Mouse (Mus musculus) midbrain, embryonic 14.5 days (tissue): ENCODE data around the gene Commd7. TPM values are rescaled to one million over a fixed set of nuclear protein-coding genes. Genes with fewer than 3 reads are reported as not detected.

Source experiments
- ATAC-seq: fragments of 200-750 bp; cut with Nextera tagmentation; 2 replicates; pipeline ENCODE4 v1.8.0; 2017; ENCODE audit warnings: moderate number of reproducible peaks, moderate library complexity; ENCODE audit not compliant: low FRiP score, low TSS enrichment
- DNase-seq: peaks from one replicate; pipeline ENCODE4 v3.0.0-alpha.2; 2015
- H3K27ac ChIP-seq: fragments of 300-500 bp; sonication (generic); replicated peaks from 2 replicates; pipeline ENCODE4 v1.5.1; 2014; ENCODE audit warnings: mild to moderate bottlenecking, low read depth, low read length, moderate library complexity
- H3K27me3 ChIP-seq: fragments of 300-500 bp; sonication (generic); 2 replicates; pipeline ENCODE4 v1.6.1; 2014; ENCODE audit warnings: low read length, control low read depth, mixed read lengths; ENCODE audit not compliant: control insufficient read depth, insufficient read depth
- H3K36me3 ChIP-seq: fragments of 300-500 bp; sonication (generic); 2 replicates; pipeline ENCODE4 v1.6.1; 2014; ENCODE audit warnings: low read length, control low read depth; ENCODE audit not compliant: control insufficient read depth, insufficient read depth
- H3K4me1 ChIP-seq: fragments of 300-500 bp; sonication (generic); 2 replicates; pipeline ENCODE4 v1.6.1; 2014; ENCODE audit warnings: mild to moderate bottlenecking, antibody characterized with exemption, low read length, control low read depth; ENCODE audit not compliant: control insufficient read depth, insufficient read depth
- H3K4me2 ChIP-seq: fragments of 300-500 bp; sonication (generic); 2 replicates; pipeline ENCODE4 v1.6.1; 2014; ENCODE audit warnings: mild to moderate bottlenecking, low read length, moderate library complexity
- H3K4me3 ChIP-seq: fragments of 300-500 bp; sonication (generic); replicated peaks from 2 replicates; pipeline ENCODE4 v1.5.1; 2014; ENCODE audit warnings: low read depth, low read length
- H3K9ac ChIP-seq: fragments of 300-500 bp; sonication (generic); replicated peaks from 2 replicates; pipeline ENCODE4 v1.6.1; 2014; ENCODE audit warnings: mild to moderate bottlenecking, low read length, moderate library complexity
- H3K9me3 ChIP-seq: fragments of 300-500 bp; sonication (generic); 2 replicates; pipeline ENCODE4 v1.6.1; 2016; ENCODE audit warnings: low read length, control low read depth, mixed read lengths; ENCODE audit not compliant: control insufficient read depth
- WGBS: fragments of 180-500 bp; shearing (Covaris S2); extraction: QIAGEN DNeasy Blood & Tissue Kit; methylation state at CpG from one replicate; pipeline ENCODE4 v1.1.7; 2014; 5-methylcytosine and 5-hydroxymethylcytosine counted together
- polyA plus RNA-seq: library from polyadenylated mRNA; unstranded; fragments of >200 nt; fragmentation: Nextera tagmentation; extraction: Ambion mirVana; gene quantifications from 2 replicates; pipeline ENCODE4 v1.2.1, GENCODE M21; 2014

Gene Commd7
- polyA plus RNA-seq, 1 experiment from 2014 or later, result 76.0 TPM

DNA sequence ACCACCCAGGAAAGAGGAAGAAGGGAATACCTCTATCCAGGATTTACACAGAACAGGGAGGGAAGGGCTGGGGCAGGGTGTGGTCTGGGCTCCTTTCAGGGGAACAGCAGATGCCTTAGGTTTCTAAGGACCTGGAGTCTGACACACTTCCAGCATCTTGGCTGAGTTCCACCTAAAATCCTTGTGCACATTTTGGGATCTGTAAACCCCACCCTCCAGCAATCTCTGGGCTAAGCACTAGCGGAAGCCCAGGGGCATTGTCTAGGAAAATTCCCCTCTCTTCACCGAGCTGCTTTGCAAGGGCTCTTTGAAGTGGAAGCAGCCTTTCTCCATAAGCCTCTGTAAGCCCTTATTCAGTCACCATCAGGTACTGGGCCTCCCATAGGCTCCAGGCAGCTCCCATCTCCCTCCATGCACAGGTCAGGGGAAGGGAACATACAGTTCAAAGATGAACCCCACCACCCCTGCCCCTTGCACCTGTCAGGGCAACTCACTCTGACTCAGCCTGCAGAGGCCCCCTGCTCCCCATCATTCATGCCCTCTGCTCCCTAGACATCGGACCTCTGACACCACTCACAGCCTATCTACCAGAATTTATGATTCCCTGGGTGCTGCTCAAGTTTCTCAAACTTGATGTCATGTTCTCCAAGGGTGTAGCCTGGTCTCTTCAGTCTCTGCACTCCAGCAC is 19.8 kb downstream of the Commd7 start:
- no peak overlapping the region for H3K9ac ChIP-seq
- peaks cover 4% of the 10 kb centered on the region for H3K36me3 ChIP-seq
- peaks cover 18% of the 10 kb centered on the region for H3K4me1 ChIP-seq
- DNase-seq (peak; percentile 51), ATAC-seq (no peak)
- no peak overlapping the region for H3K4me3 ChIP-seq
- H3K27me3 ChIP-seq, result no peaks in the 10 kb centered on the region
- H3K27ac ChIP-seq, result no peak overlapping the region
- 39% methylated on average over 3 of the region's 3 CpGs for WGBS
- no peaks in the 10 kb centered on the region for H3K9me3 ChIP-seq
- no peak overlapping the region for H3K4me2 ChIP-seq

DNA sequence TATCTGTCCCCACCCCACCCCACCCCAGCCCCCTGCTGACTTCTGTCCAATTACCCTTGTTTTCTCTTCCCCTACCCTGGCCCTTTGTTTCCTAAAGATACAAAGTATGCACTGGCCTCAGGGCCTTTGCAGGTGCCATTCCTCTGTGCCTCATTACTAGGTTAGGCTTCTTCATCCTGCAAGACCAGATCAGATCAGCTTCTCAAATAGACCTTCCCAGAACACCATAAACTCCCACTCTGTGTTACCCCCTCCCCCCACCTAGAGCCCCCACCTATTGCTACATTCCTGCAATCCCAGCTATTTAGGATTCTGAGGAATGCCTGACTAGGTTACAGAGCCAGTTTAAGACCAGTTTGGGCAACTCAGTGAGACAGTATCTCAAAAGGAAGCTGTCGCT is 20.8 kb downstream of the Commd7 start:
- Histone ChIP-seq H3K27ac (no peak overlapping the region), H3K4me1 (peaks cover 18% of the 10 kb centered on the region), H3K9me3 (no peaks in the 10 kb centered on the region), H3K4me2 (no peak overlapping the region), H3K36me3 (no peaks in the 10 kb centered on the region), H3K9ac (no peak overlapping the region), H3K4me3 (no peak overlapping the region), H3K27me3 (no peaks in the 10 kb centered on the region)
- 98% methylated on average over 1 of the region's 1 CpGs for WGBS
- DNase-seq (no peak), ATAC-seq (no peak)

DNA sequence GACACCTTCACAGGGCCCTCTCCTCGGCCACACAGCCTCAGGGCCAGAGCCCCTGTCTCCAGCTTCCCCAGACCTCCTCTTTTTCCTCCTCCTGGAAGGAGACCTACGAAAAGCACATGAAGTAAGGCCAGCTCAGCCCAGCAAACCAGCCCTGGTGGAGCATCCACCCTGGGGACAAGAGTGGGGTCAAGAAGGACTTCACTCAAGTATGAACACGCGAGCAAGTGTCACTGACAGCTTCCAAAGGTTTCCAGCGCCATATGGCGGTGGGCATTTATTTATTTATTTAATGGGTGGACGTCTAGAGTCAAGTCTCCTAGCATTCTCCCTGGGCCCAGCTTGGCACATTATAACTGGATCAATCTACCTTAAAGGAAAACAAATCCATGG is 21.3 kb downstream of the Commd7 start:
- Histone ChIP-seq H3K9ac (no peak overlapping the region; the same call in 1 of the 2 replicates), H3K4me2 (no peak overlapping the region), H3K27me3 (no peaks in the 10 kb centered on the region), H3K36me3 (no peaks in the 10 kb centered on the region), H3K4me1 (peaks cover 18% of the 10 kb centered on the region), H3K27ac (peak overlapping the region; percentile 82), H3K4me3 (no peak overlapping the region), H3K9me3 (no peaks in the 10 kb centered on the region)
- no peak for ATAC-seq
- WGBS, result 60% methylated on average over 7 of the region's 7 CpGs
- DNase-seq, result peak; percentile 31

DNA sequence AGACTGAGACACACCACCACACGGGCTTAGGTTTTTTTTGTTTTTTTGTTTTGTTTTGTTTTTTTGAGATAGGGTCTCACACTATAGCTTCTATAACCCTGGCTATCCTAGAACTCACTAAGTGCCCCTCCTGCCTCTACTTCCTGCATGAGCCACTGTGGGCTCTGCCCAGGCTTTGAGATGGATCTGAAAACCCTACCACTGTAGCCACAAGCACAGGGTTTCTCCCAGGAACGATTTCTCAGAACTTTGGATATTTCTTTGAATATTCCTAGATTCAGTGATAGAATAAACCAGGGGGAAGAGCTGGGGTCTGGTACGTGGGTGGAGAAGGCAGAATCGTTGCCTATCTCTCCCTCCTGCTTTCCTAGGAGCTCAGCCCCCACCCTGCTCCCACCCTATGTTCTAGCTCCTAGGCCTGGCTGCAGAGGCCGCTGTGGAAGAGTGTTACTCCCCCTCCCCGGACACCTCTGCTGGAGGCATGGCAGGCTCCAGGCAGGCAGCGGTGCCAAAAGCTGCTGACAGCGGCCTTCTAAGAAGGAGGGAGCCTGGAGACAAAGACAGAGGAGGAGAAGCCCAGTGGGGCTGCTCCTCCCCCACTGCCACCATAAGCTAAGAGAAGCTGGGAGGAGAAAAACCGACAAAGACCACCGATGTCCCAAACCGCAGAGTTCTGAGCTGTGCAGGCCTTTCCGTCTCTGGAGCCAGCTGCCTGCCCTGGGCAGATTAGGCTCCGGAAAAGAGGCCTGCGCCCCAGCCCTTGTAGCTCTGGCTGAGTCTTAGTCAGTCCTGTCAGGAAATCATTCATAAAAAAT is 21.9 kb downstream of the Commd7 start:
- no peak overlapping the region for H3K4me3 ChIP-seq
- no peaks in the 10 kb centered on the region for H3K9me3 ChIP-seq
- peak; percentile 69 for DNase-seq
- WGBS, result 14% methylated on average over 13 of the region's 14 CpGs
- H3K27me3 ChIP-seq, result no peaks in the 10 kb centered on the region
- H3K4me1 ChIP-seq, result peaks cover 18% of the 10 kb centered on the region
- no peak overlapping the region; the same call in 1 of the 2 replicates for H3K9ac ChIP-seq
- peak; percentile 61 for ATAC-seq
- H3K27ac ChIP-seq, result peak overlapping the region; percentile 82
- H3K36me3 ChIP-seq, result no peaks in the 10 kb centered on the region
- H3K4me2 ChIP-seq, result no peak overlapping the region

DNA sequence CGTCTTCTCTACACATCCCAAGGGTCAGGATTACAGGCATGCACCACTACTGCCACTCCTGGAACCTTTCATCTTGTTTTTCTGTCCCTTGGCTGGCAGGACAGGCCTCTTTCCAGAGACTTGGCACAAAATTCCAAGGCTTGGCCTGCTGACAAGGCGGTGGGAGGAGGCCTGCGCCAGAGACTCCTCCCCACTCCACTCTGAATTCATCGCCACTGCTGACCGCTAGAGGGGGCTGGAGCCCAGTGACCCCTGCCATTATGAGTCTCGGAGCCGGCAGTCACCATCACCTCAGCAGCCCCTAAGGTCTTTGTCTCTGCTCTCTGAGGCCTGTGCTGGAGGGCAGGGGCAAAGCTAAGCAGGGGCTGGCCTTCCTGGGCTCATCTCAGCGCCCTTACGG is 23.0 kb downstream of the Commd7 start:
- no peak overlapping the region for H3K9ac ChIP-seq
- no peak overlapping the region for H3K4me3 ChIP-seq
- ATAC-seq (peak; percentile 74; the same call in 1 of the 2 replicates), DNase-seq (peak; percentile 85)
- H3K27ac ChIP-seq, result peak overlapping the region; percentile 27
- WGBS, result 6% methylated on average over 9 of the region's 9 CpGs
- H3K36me3 ChIP-seq, result no peaks in the 10 kb centered on the region
- H3K4me2 ChIP-seq, result no peak overlapping the region
- no peaks in the 10 kb centered on the region for H3K27me3 ChIP-seq
- no peaks in the 10 kb centered on the region for H3K9me3 ChIP-seq
- peaks cover 18% of the 10 kb centered on the region for H3K4me1 ChIP-seq

DNA sequence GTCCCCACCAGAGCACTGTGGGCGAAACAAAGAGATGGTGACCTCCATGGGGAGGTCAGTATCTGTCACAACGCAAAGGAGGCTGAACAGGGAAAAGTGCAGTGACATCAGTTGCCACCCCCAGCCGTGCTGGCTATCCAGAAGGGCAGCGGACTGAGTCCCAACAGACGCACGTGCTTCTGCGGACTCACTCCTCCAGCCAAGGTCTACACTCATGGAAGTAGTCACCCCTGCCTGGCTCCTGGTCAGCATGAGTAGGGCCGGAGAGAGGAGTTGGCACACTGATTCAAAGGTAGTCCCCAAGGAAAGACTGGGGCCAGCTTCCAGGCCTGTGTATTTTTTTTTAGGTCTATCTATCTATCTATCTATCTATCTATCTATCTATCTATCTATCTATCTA is 23.5 kb downstream of the Commd7 start:
- WGBS, result 46% methylated on average over 8 of the region's 8 CpGs
- Histone ChIP-seq H3K36me3 (no peaks in the 10 kb centered on the region), H3K27me3 (no peaks in the 10 kb centered on the region), H3K9ac (no peak overlapping the region), H3K4me3 (no peak overlapping the region), H3K4me2 (no peak overlapping the region), H3K9me3 (no peaks in the 10 kb centered on the region), H3K4me1 (peaks cover 18% of the 10 kb centered on the region), H3K27ac (0 out of 2 replicates have a peak overlapping the region, but pooled peaks have one; percentile 27)
- DNase-seq, result no peak
- no peak for ATAC-seq

DNA sequence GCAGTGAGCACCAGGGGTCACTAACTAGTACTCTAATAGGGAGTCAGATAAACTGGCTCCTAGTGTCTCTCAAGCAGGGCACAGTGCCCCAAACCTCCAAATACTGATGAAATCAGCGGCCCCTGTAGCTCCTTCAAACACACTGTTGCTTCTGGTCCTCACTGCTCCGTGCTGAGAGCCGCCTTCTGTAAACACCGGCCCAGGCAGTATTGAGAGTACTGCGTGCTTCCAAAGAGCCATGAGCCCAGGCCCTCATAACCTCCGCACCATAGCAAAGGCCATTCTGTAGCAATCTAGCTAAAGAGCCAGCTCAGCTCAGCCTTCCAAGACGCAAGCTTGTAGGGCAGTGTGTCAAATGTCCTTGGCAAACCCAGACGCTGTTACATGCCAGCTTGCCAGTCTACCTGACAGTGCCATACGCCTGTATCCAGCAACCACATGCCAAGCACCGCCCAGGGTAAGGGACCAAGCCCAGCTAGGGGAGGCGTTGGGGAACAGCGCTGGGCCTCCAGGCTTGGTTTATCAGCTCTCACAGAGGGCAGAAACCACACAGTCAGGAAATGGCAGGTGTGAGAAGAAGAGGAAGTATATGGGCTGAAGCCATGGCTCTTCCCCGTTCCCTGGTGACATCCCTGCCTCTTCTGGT is 24.6 kb downstream of the Commd7 start:
- WGBS, result 86% methylated on average over 13 of the region's 13 CpGs
- no peak for ATAC-seq
- no peak overlapping the region for H3K9ac ChIP-seq
- no peaks in the 10 kb centered on the region for H3K9me3 ChIP-seq
- H3K27ac ChIP-seq, result no peak overlapping the region
- DNase-seq, result no peak
- H3K4me1 ChIP-seq, result peaks cover 18% of the 10 kb centered on the region
- no peaks in the 10 kb centered on the region for H3K27me3 ChIP-seq
- H3K4me2 ChIP-seq, result no peak overlapping the region
- no peaks in the 10 kb centered on the region for H3K36me3 ChIP-seq
- H3K4me3 ChIP-seq, result no peak overlapping the region

DNA sequence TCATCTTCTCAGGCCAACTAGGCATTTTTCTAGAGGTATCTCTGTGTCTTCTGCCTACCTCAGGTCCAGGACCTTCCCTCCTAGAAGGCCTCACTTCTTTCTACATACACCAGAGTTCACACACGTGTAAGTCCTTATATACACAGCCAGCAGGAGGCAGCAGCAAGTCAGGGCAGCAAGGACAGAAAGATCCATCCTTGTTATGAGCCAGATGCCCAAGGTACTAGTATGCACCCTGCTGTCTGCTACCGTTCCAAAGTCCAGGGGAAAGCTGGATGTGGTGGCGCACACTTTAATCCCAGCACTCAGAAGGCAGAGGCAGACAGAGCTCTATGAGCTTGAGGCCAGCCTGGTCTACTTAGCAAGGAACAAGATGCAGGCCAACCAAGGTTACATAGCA is 26.2 kb downstream of the Commd7 start:
- H3K4me2 ChIP-seq, result no peak overlapping the region
- 78% methylated on average over 3 of the region's 3 CpGs for WGBS
- H3K27ac ChIP-seq, result no peak overlapping the region
- H3K9ac ChIP-seq, result no peak overlapping the region
- ATAC-seq (no peak), DNase-seq (no peak)
- H3K36me3 ChIP-seq, result no peaks in the 10 kb centered on the region
- no peaks in the 10 kb centered on the region for H3K9me3 ChIP-seq
- H3K4me1 ChIP-seq, result peaks cover 16% of the 10 kb centered on the region
- no peaks in the 10 kb centered on the region for H3K27me3 ChIP-seq
- no peak overlapping the region for H3K4me3 ChIP-seq
